Mouse (Mus musculus): ENCODE data around the gene Tysnd1.

Tysnd1 gene

GRCm38 (mm10) chr10:61694870-61695670, at the start of gene Tysnd1:
Gene Tysnd1 (plus strand): TSS chr10:61695514.
- DNase-seq (ENCODE audit: low read depth): peak; percentile 95

DNA sequence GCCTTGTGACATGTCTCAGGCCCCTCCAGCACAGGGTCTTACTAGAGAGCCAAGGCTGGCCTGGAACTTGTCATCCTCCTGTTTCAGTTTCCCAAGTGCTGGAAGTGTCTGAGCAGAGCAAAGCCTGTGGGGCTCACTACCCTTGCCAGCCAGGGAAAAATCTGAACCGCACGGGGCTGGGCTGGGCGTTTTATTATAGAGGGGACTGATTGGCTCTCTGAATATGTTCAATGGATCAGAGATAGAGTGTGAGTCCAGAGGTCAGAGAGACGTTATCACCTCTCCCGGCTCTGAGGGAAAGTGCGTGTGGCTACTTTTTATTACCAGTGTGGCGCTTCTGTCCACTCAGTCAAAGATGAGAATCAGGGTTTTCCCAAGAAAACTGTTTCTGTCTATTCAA, 48.8 kb upstream of the Tysnd1 start:
- no peak for DNase-seq (ENCODE audit: low read depth)

GRCm38 (mm10) chr10:61647790-61648736, 47.3 kb upstream of the Tysnd1 start, which contains the start of gene Ppa1:
Gene Ppa1 (plus strand): TSS chr10:61648552.
- peak; percentile 93 for DNase-seq (ENCODE audit: low read depth)

GRCm38 (mm10) chr10:61648737-61649645, 46.3 kb upstream of the Tysnd1 start:
- DNase-seq (ENCODE audit: low read depth): peak; percentile 61

DNA sequence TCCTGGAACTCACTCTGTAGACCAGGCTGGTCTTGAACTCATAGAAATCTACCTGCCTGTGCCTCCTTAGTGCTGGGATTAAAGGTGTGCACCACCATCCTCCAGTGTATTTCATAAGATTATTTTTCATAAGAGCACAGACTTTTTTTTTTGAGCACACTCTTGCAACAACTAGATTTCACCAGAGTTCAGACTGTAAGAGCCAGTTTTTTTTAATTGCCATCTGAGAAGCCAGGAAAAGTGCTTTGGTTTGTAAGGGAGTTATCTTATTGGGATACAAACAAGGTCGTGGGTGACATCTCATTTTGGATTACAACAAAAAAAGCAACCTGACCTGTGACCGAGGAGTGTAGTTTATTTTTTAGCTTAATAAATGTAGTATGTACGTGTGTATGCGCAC, 41.2 kb upstream of the Tysnd1 start:
- DNase-seq (ENCODE audit: low read depth): no peak

DNA sequence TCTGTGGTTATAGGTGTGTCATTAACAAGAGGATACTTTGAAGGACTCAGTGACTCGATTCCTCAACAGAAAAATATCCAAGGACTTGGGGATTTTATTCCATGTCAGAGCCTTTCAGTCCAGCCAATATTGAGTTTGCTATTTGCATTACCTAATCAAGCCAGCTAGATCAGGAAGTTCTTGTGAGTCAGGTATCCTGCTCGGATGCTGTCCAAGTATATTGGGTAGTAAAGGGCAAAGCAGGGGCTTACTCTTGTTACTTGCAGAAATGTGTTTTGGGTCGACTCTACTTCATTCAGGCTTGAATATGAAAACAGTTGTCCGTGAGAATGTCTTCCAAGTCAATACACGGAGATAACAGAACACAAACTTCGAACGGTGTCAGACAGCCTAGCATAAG, 40.6 kb upstream of the Tysnd1 start:
- no peak for DNase-seq (ENCODE audit: low read depth)

DNA sequence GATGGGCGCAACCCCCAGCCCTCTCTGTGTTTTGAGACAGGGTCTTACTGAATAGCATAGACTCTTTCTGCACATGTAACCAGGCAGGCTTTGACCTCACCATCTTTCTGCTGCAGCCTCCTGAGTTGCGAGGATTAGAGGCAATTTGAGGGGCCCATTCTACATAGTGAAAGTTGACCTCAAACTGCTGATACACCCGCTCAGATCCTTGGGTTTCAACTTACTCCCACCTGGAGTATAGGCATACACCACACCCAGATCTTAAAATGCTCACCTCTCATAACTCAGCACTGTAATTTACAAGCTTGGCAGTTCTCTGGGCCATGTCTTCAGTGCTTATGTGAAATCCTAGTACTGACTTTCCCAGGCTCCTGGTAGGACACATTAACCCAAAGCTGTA, 40.1 kb upstream of the Tysnd1 start:
- no peak for DNase-seq (ENCODE audit: low read depth)

DNA sequence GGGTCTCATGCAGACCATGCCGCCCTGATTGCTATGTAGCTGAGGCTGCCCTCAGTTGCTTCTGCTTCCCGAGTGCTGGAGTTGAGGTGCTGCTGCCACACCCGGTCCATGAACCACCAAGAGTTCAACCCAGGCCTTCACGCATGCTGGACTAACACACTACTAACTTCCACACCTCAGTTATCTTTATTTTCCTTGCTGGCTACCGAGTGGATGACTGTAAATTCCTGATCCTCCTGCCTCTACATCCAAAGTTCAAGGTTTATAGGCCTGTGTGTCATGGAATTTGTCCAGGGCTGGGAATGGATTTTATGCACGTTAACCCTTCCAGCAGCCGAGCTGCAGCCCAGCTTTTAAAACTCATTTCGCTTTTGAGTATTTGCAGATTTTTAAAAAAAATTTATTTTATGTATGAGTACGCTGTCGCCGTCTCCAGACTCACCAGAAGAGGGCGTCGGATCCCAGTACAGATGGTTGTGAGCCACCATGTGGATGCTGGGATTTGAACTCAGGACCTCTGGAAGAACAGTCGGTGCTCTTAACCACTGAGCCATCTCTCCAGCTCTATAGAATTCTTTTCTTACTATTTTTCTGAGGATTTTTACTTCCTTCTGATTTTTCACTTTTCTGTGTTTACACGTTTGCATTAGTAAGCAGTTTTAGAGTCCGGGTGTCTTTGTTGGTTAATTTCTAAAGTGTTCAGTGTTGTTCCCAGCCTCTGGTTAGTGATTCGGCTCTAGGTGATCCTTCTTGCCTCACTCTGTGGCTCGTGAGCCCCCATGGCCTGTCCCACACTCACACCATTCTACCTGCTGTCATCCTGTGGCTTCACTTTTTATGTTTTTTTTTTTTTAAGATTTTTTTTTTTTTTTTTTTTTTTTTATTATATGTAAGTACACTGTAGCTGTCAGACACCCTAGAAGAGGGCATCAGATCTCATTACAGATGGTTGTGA, 38.1 kb upstream of the Tysnd1 start:
- DNase-seq (ENCODE audit: low read depth): no peak

- DNase-seq (ENCODE audit: low read depth): peak; percentile 84
Observed at GRCm38 (mm10) chr10:61657985-61658384, 37.3 kb upstream of the Tysnd1 start.

DNA sequence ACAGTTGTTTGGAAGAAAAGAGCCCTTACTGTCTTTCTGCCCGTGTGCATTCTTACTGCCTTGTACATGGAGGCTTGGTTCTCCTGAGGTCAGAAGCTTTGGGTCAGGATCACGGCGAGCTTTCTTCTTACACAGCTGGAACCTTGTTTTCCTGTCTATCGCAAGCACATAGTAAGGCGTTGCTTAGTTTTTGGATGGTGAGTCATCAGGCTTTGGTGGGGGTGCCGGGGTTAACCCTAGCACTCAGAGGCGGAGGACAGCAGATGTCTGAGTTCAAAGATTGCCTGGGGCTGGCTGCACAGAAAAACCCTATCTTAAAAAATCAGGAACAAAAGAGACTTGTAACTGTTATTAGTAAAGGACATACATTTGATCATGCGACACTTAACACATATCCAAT, 33.4 kb upstream of the Tysnd1 start:
- DNase-seq (ENCODE audit: low read depth): no peak

- DNase-seq (ENCODE audit: low read depth): no peak
Observed at GRCm38 (mm10) chr10:61662391-61662988, 32.8 kb upstream of the Tysnd1 start.

DNA sequence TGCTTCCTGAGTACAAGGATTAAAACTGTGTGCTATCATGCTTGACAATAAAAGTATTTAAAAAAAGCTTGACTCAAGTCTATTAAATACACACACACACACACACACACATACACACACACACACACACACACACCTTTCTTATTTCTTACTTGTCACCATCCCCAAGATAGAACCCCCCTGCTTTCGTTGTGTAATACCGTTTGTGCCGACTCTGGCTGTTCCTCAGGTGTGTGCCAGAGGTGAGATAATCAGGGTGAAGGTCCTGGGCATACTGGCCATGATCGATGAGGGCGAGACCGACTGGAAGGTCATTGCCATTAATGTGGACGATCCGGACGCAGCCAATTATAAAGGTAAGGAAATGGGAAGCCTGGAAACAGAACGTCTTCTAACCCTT, 30.2 kb upstream of the Tysnd1 start:
- no peak for DNase-seq (ENCODE audit: low read depth)

GRCm38 (mm10) chr10:61665651-61666050, 29.7 kb upstream of the Tysnd1 start:
- no peak for DNase-seq (ENCODE audit: low read depth)

DNA sequence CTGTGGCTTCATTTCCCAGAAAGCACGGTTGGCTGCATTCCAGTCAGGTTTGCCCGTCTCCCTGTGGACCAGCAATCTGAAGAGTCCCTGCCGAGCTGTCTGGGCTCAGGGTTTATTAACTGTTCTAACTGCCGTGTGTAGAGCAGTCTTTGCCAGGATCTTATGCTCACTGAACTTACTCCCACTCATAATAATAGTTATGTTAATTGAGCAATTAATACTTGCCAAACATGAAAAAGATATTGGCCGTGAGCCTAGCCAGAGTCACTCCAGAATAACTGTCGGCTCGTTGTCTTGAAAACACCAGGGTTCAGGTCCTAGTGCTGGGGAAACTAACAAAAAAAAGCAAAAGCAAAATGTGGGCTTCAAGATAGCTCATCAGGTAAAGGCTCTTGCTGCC, 26.0 kb upstream of the Tysnd1 start:
- no peak for DNase-seq (ENCODE audit: low read depth)

- no peak for DNase-seq (ENCODE audit: low read depth)
Observed at GRCm38 (mm10) chr10:61669896-61670295, 25.4 kb upstream of the Tysnd1 start.

DNA sequence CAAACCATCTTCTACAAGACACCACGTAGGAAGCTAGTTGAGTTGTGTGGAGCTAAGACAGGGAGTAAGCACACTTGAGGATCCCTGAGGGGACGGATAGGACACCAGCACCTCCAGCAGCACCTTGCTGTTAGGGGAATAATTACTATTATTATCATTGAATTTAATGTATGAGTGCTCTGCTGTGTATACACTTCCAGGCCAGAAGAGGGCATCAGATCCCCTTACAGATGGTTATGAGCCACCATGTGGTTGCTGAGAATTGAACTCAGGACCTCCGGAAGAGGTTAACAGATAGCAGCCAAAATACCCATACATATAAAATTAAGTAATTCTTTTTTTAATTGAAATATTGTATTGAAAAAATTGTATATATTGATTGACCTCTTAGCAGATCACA, 24.6 kb upstream of the Tysnd1 start:
- no peak for DNase-seq (ENCODE audit: low read depth)

DNA sequence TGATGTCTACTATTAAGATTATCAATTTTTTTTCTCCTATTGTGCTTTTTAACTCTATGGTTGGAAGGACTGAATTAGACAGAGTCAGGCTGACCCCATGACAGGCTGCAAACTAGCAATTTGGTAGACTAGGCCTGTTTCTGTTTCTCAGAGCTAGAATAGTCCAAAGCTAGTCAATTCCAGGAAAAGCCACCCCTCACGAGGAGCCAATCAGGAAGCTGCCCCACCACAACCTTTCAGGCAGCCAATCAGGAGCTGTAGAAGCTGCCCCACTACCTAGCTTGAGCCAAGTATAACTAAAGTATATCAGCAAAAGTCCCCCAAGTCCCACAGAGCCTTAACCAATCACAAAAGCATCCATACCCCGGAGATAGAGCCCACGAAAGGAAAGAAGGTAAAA, 19.4 kb upstream of the Tysnd1 start:
- no peak for DNase-seq (ENCODE audit: low read depth)

DNA sequence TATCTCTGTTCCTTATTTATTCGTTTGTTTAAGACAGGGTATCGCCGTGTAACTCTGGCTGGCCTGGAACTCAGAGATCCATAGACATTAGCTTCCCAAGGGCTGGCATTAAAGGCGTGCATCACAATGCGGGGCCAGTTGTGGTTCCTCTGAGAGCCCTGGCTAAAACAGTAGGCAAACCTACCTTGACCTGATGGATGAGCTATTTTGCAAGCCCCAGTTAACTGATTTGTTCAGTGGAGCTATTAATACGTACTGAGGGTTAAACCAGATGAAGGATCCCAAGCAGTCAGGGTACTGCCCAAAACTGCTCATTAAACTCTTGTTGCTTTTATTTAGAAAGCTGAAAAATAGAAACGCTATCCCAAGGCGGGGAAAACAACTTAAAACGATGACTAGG, 15.8 kb upstream of the Tysnd1 start:
- no peak for DNase-seq (ENCODE audit: low read depth)

- DNase-seq (ENCODE audit: low read depth): peak; percentile 98
Observed at GRCm38 (mm10) chr10:61680015-61680913, 15.1 kb upstream of the Tysnd1 start, which contains the start of gene Sar1a. Gene Sar1a (plus strand): TSS chr10:61680299.
